Mouse (Mus musculus): ENCODE results near the gene Ptpn22. TPM values are rescaled to one million over a fixed set of nuclear protein-coding genes. Genes with fewer than 3 reads are reported as not detected.
A peak's percentile ranks its signal among the peaks of the same experiment; 100 is the strongest.

Ptpn22 gene
- total RNA-seq, 2 experiments from 2014 or later: 0.49 to 0.52 TPM

DNA sequence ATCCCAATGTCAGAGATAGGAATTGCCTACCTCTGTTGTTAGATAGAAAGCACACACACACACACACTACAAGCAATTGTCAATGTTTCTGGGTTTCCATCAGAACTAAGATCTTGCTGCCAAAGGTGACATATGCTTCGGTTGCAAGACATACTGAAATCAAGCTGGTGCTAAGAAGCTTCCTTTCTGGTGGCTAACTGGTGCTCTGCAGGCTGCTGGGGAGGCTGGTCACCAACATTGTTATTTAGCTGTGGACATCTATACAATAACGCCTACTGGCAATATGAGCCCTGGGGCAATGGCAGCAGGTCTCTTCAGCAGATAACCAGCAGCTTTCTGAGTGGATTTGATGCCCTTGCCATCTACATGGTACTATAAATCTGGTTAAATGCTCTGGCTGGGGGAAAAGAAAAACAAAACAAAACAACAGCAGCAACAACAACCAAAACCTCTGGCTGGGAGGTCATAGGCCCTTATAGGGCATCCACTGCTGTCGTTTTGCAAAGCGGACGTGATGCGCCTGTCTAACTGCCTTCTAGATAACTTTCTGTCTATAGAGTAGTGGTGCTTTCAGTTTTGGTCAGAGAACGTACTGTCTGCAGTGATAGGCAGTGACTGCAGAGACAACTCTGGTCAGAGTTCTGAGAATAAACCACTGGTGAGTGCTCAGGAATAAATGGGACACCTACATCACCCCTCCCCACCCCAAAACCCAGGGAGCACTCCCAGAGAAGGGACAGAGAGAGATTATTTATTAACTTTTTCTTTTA is 2.4 kb upstream of the Ptpn22 start:
- DNase-seq (ENCODE audit: low spot score in 2 of 2): no peak

DNA sequence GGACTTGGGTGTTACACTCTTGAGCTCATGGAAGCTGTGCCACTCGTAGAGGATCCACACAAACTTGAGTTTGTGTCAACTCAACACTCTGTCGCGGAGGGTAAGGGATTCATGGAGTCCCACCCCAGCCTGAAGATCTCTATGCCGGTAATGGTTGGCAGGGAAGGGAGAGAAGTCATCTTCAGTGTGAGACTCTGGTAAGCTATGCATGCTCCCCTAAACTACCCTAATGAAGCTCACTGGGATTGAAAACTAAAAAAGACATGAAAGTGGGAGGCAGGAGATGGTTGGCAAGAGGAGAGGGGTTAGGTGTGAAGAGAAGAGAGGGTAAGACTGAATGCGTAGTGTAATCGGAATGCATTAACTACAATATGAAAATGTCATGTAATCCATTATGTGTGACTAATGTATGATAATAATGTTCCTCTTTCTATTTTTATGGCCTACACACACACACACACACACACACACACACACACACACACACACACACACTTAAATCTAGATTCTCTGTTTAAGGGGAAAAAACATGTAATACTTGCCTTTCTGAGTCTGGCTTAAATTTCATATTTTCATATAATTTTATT is 1.5 kb upstream of the Ptpn22 start:
- no peak for DNase-seq (ENCODE audit: low spot score in 2 of 2)

DNA sequence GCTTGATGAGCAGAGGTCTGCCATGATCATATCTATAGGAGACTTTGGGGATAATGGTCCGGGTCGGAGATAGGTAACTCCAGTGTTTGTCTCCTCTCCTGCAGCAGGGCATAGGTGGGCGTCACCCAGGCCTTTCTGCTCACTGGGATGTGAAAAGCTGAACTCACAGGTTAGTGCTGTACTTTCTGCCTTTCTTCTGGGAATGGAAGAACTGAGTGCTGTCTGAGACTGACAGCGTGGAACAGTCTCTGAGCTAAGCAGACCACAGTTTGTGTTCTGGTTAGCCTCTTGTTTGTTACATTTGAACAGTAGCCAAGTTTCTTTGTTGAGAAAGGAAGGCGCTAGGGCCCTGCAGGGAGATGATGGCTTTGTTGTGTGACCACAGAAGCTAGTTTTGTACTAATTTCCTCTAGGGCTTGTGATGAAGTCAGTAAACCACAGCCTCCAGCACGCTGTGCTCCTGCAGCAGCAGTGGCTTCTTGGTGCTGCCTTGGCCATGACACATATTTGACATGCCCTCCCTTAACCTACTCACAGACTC is 326 bp downstream of the Ptpn22 start:
- DNase-seq (ENCODE audit: low spot score in 2 of 2): no peak

DNA sequence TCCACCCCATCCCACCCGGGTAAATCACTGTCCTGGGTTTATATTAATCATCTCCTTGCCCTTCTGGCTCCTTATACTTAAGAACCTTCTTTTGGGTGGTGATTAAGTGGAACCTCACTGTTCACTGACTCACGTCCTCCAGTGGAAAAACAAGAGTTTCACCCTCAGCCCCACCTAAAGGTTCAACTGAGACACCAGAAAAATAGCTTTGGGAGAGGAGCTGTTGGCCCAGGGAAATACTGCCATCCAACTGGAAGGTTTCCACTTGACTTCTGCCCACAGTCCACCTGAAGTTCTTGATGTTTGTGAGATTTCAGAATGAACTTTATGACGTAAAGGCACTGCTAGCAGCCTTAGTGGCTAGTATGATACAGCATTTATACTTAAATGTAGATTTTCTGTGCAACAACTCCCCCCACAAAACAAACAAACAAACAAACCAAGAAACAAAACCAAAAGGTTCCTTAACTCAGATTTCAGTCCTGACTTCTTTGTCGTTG is 3.2 kb downstream of the Ptpn22 start:
- DNase-seq (ENCODE audit: low spot score in 2 of 2): no peak

DNA sequence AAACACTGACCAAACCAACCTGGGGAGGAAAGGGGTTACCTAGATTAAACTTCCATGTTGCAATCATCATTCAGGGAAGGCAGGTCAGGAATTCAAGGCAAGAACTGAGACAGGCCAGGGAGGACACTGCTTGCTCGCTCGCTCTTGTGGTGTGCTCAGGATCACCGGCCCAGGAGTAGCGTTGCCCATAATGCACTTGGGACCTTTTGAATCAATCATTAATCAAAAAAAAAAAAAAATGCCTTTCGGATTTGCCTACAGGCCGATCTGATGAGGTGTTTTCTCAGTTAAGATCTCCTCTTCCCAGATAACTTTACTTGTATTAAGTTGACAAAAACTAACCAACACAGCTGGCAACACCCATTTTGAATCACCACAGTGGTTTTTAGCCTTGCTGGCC is 4.6 kb downstream of the Ptpn22 start:
- DNase-seq (ENCODE audit: low spot score in 2 of 2): no peak

DNA sequence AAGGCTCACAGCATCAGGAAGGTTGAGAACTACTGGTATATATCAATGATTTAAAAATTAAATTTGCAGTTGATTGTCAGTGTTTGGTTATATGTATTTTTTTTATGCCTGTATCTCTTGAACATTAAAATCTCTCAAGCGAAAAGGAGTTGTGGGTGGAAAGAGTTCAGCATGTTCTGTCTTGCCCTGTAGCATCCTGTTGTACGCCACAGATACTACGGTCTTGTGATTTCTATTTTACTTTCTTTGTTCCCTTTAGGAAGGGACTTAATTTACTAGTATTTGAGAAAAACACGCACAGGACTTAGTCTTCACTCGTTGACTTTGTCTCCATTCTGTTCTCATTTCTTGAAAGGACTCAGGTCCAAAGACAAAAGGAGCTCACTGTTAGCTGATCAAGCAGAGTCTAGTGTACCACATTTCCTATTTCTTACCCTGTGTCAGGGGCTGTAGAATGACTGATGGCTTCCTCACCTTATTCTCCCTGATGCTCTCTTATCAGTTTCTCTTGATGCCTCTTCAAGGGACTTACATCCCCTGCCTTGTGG is 7.9 kb downstream of the Ptpn22 start:
- no peak for DNase-seq (ENCODE audit: low spot score in 2 of 2)

DNA sequence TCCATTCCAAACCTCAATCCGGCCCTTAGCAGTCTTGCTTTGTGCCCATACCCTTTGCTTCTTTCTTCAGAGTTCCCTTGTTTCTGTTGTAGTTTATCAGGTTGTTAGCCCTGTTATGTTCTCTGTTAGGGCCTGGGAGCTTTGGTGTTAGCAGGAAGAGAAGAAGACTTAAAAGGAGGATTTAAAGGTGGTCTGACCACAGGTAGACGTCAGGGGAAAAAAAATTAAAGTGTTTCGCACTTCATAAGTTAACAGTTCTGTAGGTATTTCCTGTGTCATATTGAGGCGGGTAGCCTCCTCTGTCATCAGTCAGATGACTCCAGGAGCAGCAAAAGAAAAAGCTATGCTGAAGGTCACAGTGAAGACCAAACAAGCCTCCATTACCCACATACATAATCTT is 8.4 kb downstream of the Ptpn22 start:
- DNase-seq (ENCODE audit: low spot score in 2 of 2): no peak

DNA sequence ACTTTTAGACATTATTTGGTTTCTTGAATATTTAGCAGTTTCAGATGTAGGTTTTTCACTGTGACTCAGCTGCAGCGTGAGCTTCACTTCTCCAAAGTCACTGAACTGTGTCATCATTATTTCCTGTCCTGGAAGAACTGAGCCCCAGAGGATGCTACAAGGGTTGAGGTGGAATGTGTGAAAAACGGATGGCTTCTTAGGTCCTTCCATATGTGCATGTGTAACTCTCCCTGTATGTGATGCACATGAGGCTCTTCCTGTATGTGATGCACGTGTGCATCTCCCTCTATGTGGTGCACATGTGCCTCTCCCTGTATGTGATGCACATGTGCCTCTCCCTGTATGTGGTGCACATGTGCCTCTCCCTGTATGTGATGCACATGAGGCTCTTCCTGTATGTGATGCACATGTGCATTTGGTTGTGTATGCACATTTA is 13.1 kb downstream of the Ptpn22 start:
- DNase-seq (ENCODE audit: low spot score in 2 of 2): no peak

DNA sequence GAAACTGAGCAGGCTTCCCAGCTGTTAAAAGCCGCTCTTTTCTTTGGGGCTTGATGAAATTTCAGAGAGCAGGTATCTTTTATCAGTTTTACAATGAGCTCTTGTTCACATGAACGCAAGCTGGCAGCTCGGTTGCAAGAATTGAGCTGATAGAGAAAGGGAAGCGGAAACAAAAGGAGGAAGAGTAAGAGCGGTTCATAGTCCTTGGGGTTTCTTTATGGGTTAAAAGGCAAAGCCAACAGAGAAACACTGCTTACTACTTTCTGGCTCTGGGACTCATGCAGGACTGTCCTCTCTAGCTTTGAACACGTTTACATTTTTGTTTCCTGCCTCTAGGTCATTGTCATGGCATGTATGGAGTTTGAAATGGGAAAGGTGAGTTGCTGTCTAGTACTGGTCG is 14.7 kb downstream of the Ptpn22 start:
- DNase-seq (ENCODE audit: low spot score in 2 of 2): no peak

DNA sequence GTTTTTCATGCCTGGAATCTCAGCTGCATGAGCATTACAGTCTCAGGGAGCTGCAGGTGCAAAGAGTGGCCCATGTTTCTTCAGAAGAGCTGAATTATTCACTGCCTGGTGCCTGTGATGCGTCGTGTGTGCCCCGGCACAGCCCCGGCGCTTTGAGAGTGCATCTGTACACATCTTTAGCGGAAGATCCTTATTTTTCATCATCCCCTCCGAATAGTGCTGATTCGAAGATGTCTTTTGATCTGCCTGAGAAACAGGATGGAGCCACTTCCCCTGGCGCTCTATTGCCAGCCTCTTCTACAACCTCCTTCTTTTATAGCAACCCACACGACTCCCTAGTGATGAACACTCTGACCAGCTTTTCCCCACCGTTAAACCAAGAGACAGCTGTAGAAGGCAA is 26.4 kb downstream of the Ptpn22 start:
- no peak for DNase-seq (ENCODE audit: low spot score in 2 of 2)

DNA sequence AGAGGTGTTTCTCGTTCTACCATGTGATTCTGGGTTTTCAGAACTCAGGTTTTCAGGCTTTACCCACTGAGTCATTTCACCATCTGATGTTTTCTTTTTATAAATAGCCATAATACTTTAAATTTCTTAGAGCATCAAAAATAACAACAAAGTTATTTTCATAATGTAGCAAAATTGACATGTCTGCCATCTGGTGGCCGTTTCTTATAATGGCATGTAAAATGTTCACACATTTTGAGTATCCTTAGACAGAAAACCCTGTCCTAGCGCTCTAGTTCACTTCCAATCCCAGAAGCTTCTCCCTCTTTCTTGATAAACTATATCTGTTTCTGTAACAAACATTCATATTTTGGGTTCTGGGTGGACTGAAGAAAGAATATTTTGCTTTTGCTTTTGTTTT is 28.0 kb downstream of the Ptpn22 start:
- peak in 1 of 2 experiments; percentile 15 for DNase-seq (ENCODE audit: low spot score in 2 of 2)

DNA sequence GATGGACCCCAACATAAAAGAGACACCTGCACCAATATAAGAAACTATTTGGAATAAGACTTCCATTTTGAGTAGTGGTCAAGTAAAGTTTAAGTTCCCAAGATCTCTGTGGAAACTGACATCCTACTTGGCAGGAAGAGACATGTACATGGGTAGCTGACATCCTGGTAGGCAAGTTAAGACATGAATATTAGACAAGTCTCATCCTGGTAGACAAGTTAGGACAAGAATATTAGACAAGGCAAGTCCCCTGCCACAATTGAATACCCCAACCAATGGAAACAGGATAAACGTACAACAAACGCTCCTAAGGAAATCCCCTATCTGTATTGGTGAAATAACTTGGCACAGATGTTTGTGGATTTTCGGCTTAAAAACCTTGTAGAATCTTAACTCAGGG is 33.8 kb downstream of the Ptpn22 start:
- DNase-seq (ENCODE audit: low spot score in 2 of 2): no peak

DNA sequence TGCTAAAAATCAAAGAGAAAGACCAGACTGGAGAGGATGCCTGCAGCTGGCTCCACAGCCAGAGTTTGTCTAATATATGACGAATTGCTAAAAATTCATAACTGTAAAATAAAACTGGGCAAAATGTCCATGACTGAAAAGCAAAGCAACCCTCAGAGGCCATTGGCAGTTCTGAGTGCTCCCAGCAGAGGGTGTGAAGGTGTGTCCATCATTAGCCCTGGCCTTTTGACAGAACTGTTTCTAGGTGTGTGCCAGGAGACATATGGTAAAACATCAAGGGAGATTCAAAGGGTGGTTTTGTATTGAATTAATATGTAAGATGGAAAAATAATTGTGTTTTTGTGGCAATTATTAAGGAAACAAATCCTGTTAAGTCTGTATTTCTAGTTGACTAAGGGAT is 45.1 kb downstream of the Ptpn22 start:
- DNase-seq (ENCODE audit: low spot score in 2 of 2): peak in 1 of 2 experiments; percentile 27

DNA sequence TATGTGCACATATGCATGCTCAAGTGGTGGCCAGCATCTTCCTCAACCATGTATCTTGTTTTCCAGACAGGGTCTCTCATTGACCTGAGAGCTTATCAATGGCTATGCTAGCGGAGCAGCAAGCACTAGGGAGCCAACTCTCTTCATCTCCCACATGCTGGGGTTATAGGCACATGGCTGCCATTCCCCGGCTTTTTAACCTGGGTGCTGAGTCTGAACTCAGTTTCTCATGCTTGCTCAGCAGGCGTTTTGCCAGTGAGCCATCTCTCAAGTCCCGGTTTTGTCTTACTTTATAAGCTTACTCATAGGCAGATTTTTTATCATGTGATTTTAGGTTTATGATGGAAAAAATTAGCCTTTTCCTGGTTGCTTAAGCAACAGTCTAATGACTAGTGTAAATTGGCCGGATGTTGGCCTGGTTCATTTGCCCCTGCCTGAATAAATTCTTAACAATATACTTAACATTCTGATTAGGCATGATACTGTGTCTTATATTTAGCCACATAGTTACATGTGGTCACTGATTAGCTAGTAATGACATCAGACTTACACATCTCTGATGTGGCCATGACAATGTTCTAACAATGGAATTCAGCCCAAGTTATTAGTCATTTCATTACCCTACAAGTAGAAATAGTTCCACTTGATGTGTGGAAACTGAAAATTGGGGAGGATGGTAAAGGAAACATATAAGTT is 47.9 kb downstream of the Ptpn22 start:
- DNase-seq (ENCODE audit: low spot score in 2 of 2): no peak

DNA sequence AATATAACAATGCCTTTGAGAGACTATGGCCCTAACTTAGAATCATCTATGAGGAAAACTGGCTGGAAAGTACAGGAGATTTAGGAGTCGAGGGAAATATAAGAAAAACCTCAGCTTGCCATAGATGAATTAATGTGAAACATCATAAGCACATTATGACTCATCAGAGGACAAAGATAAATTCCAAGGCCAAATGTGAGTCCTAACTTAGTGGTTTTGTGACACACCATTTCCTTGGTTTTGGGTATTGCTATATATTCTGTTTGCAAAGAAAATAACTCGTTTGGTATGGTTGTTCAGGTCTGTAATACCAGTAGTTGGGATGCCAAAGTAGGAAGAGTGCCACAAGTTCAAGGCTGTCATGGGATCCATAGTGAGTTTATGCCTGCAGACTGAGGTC is 49.2 kb downstream of the Ptpn22 start:
- DNase-seq (ENCODE audit: low spot score in 2 of 2): no peak

DNA sequence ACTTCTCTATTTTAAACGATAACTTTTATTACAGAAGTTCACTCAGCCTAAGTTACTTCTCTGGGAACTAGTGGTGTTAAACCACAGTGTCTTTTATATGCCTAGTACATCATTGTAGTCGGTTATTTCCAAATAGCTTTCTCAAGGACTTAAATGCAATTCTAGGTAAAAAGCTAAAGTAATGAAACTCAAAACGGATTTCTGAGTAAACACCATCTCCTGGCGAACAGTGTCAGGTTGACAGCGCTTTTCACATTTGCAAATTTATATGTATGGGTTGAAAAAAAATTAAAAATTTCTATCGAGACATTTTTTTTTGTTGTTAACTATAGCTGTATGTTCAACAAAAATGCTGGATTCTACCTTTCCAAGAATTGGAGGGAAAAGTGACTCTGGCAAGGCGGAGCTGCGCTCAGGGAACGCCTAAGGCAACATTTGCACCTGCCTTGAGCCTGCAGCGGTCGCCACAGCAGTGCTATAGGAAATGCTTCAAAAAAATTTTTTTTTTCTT is 53.9 kb downstream of the Ptpn22 start:
- DNase-seq (ENCODE audit: low spot score in 2 of 2): no peak

DNA sequence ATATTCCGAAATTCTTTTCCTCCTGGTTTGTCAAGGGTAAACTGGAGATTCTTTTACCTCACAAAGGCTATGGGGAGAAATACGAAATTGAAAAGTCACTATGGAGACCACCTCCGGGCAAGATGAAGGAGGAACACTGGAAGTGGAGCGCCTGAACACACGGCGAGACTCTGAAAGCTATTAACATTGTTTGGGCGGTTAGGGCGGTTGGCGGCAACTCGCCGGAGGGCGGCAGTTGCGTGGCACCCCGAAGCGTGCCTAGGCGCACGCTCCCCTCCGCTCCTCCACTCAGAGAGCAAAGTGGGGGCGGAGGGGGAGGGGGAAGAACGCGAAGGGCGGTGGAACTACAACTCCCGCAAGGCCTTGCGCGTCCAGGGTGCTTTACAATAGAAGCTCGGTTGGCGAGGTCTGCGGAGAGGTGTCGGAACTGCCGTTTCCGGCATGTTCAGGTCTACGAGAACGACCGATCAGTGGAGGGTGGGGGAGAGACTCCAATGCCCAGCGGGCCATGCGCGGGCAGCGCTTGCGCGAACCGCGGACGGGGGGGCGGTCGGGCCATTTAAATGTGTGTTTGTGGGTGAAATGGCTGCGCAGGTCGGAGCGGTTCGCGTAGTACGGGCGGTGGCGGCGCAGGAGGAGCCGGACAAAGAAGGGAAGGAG is 54.5 kb downstream of the Ptpn22 start, which contains the start of gene Rsbn1:
Gene Rsbn1 (plus strand): TSS at position 111 of the 660 bp plus-strand sequence.
- DNase-seq (ENCODE audit: low spot score in 2 of 2): peak; percentile 90 to 95

DNA sequence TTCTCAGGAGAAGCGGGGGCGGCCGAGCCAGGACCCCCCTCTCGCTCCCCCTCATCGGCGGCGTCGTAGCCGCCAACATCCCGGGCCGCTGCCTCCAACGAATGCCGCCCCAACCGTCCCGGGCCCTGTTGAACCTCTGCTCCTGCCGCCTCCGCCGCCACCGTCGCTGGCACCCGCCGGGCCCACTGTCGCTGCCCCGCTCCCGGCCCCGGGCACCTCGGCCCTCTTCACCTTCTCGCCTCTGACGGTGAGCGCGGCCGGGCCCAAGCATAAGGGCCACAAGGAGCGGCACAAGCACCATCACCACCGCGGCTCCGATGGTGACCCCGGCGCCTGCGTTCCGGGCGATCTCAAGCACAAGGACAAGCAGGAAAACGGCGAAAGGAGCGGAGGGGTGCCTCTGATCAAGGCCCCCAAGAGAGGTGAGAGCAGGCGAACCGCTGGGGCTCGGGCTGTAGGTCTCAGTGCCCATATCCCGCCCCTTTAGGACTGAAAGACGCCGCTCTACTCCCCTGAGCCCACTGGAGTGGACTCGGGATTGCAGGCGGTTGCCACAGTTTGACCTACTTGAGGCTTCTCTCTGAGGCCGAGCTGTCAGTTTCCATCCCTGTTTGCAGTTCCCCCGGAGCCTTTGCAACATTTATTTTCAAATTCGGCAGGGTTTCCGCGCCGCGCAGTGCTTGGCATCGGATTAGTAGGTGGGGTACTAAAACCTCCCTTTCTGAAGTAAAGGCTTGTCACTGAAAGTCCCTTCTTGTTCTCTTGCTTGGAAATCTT is 55.3 kb downstream of the Ptpn22 start:
- DNase-seq (ENCODE audit: low spot score in 2 of 2): peak; percentile 40 to 53

DNA sequence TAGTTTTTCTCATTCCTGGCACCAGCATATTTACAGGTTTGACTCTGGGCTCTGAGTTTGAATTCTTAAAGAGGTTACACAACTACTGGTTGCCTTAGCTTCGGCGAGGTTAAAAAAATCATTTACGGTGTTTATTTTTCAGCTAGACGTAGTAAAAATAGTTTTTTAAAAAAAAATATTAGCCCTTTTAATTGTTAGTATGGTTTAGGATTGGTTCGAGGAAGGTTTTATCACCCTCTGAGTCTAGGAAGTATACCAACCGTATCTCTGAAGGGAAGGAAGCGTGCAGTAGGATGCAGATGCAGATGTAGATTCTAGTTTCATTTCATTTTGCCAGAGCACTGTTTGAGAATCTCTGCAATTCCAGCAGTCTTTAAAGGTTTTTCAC is 55.9 kb downstream of the Ptpn22 start:
- DNase-seq (ENCODE audit: low spot score in 2 of 2): no peak

All from gastrocnemius, postnatal 4 days (tissue).